Mouse (Mus musculus): ENCODE results near the gene Wrap53. TPM values are rescaled to one million over a fixed set of nuclear protein-coding genes. Genes with fewer than 3 reads are reported as not detected.
"Not testable (repeated sequence)": the region's sequence is repeated elsewhere in the genome, so short reads cannot be mapped to it uniquely, and the experiment has no call there.

Wrap53 gene
- polyA plus RNA-seq, 1 experiment = 15.0 TPM

DNA sequence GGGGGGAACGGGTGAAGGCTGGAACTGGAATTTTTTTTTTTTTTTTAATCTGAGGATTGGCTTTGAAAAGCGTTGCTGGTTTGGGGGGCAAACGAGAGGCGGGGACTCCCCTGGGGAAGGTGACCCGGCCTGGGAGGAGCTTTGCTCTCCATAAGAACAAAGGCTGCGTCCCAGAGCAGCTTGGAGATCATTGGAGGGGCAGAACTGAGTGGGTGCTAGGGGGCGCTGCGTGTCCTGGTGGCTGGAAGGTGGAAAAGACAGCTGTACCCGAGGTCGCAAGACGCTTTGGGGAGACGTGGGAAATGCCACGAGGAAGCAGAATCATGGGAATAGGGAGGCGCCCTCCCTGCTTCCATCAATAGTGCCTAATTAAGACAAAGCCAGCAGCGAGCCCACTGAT, 33.0 kb downstream of the Wrap53 start:
- peak; percentile 51 for DNase-seq

GRCm38 (mm10) chr11:69546423-69547053, 33.5 kb downstream of the Wrap53 start:
- TF ChIP-seq POLR2A (IDR thresholded peaks at IDR 0.05; ENCODE audit: borderline replicate concordance, extremely low read depth, low read depth, low read length) = no peak
- peak; percentile 22; the same call in 1 of the 2 replicates for TF ChIP-seq CTCF (IDR thresholded peaks at IDR 0.05; ENCODE audit: insufficient read depth, low read length)
- Histone ChIP-seq H3K4me1 (ENCODE audit: control insufficient read depth, insufficient read depth, low read length) (peaks cover 4% of the 10 kb centered on the region; the same call in 1 of the 2 replicates), H3K4me3 (replicated peaks; ENCODE audit: extremely low read depth, low read depth, low read length) (peak overlapping the region; percentile 60)
- under 1% methylated on average over 44 of the region's 44 CpGs for WGBS
- DNase-seq = peak; percentile 73

More for the DNA sequence above, 33.0 kb downstream of the Wrap53 start:
- Histone ChIP-seq H3K4me3 (replicated peaks; ENCODE audit: extremely low read depth, low read depth, low read length) (no peak overlapping the region), H3K4me1 (ENCODE audit: control insufficient read depth, insufficient read depth, low read length) (peaks cover 4% of the 10 kb centered on the region; the same call in 1 of the 2 replicates)
- no peak for TF ChIP-seq POLR2A (IDR thresholded peaks at IDR 0.05; ENCODE audit: borderline replicate concordance, extremely low read depth, low read depth, low read length)
- peak; percentile 34; the same call in 1 of the 2 replicates for TF ChIP-seq CTCF (IDR thresholded peaks at IDR 0.05; ENCODE audit: insufficient read depth, low read length)
- WGBS = 3% methylated on average over 15 of the region's 15 CpGs

- TF ChIP-seq CTCF (IDR thresholded peaks at IDR 0.05; ENCODE audit: insufficient read depth, low read length) (no peak), POLR2A (IDR thresholded peaks at IDR 0.05; ENCODE audit: borderline replicate concordance, extremely low read depth, low read depth, low read length) (no peak)
- no peak for DNase-seq
- WGBS = 32% methylated on average over 7 of the region's 7 CpGs
- Histone ChIP-seq H3K4me1 (ENCODE audit: control insufficient read depth, insufficient read depth, low read length) (peaks cover 4% of the 10 kb centered on the region; the same call in 1 of the 2 replicates), H3K4me3 (replicated peaks; ENCODE audit: extremely low read depth, low read depth, low read length) (peak overlapping the region; percentile 60)
These were observed 34.1 kb downstream of the Wrap53 start for GRCm38 (mm10) chr11:69545957-69546356.

- TF ChIP-seq CTCF (IDR thresholded peaks at IDR 0.05; ENCODE audit: insufficient read depth, low read length) = no peak
- no peak for TF ChIP-seq POLR2A (IDR thresholded peaks at IDR 0.05; ENCODE audit: borderline replicate concordance, extremely low read depth, low read depth, low read length)
- H3K4me3 ChIP-seq (replicated peaks; ENCODE audit: extremely low read depth, low read depth, low read length) = no peak overlapping the region
- peaks cover 4% of the 10 kb centered on the region; the same call in 1 of the 2 replicates for H3K4me1 ChIP-seq (ENCODE audit: control insufficient read depth, insufficient read depth, low read length)
- DNase-seq = no peak
- WGBS = 55% methylated on average over 3 of the region's 3 CpGs
These were observed 36.5 kb downstream of the Wrap53 start for GRCm38 (mm10) chr11:69543598-69543997.

DNA sequence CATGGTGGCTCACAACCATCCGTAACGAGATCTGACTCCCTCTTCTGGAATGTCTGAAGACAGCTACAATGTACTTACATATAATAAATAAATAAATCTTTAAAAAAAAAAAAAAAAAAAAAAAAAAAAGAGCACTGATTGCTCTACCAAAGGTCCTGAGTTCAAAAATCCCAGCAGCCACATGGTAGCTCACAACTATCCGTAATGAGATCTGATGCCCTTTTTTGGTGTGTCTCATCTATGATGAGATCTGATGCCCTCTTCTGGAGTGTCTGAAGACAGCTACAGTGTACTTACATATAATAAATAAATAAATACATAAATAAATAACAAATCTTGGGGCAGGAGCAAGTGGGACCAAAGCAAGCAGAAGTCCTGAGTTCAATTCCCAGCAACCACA, 38.3 kb downstream of the Wrap53 start:
- not testable (repeated sequence) for H3K4me1 ChIP-seq (ENCODE audit: control insufficient read depth, insufficient read depth, low read length); H3K4me3 ChIP-seq (replicated peaks; ENCODE audit: extremely low read depth, low read depth, low read length); DNase-seq
- 34% methylated on average over 3 of the region's 3 CpGs for WGBS

DNA sequence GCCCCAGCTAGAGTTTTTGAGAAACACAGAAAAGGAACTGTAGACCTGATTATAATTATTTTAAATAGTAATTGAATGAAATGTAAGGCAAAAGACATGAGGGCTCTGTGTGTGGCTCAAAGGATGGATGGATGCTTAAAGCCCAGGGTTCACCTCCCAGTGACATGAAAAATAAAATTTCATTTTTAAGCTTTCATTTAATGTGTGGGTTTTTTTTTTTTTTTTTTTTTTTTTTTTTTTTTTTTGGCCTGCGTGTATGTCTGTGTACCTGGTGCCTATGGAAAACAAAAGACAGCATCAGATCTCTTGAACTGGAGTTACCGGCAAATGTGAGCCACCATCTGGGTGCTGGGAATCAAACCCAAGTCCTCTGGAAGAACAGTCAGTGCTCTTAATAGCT, 39.4 kb downstream of the Wrap53 start:
- no peak for DNase-seq
- Histone ChIP-seq H3K4me3 (replicated peaks; ENCODE audit: extremely low read depth, low read depth, low read length) (no peak overlapping the region), H3K4me1 (ENCODE audit: control insufficient read depth, insufficient read depth, low read length) (no peaks in the 10 kb centered on the region)
- TF ChIP-seq POLR2A (IDR thresholded peaks at IDR 0.05; ENCODE audit: borderline replicate concordance, extremely low read depth, low read depth, low read length) = no peak
- TF ChIP-seq CTCF (IDR thresholded peaks at IDR 0.05; ENCODE audit: insufficient read depth, low read length) = no peak
- WGBS = 90% methylated on average over 2 of the region's 2 CpGs

GRCm38 (mm10) chr11:69534990-69535389, 45.1 kb downstream of the Wrap53 start:
- TF ChIP-seq CTCF (IDR thresholded peaks at IDR 0.05; ENCODE audit: insufficient read depth, low read length) = no peak
- TF ChIP-seq POLR2A (IDR thresholded peaks at IDR 0.05; ENCODE audit: borderline replicate concordance, extremely low read depth, low read depth, low read length) = no peak
- 68% methylated on average over 1 of the region's 1 CpGs for whole genome bisulfite sequencing
- Histone ChIP-seq H3K4me1 (ENCODE audit: control insufficient read depth, insufficient read depth, low read length) (no peaks in the 10 kb centered on the region), H3K4me3 (replicated peaks; ENCODE audit: extremely low read depth, low read depth, low read length) (no peak overlapping the region)
- no peak for DNase-seq

DNA sequence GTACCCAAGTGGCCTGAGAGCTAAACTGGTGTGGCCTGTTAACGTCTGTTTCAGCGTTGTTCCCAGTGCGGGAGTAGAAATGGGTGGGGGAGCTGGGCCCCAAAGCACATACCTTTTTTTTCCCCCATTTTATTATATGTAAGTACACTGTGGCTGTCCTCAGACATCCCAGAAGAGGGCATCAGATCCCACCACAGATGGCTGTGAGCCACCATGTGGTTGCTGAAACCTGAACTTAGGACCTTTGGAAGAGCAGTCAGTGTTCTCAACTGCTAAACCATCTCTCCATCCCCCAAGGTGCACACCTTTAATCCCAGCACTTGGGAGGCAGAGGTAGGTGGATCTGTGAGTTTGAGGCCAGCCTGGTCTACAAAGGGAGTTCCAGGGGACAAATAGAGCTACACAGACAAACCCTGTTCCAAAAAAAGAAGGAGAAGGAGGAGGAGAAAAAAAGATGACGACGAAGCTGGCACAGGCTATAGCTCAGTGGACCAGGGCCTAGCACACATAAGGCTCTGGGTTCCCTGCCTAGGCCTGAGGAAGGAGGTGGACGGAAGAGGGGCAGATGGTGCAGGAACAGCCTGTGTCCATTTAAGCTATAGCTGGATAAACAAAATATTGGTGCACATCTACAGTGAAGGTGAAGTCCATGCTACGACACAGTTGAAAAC, 47.4 kb downstream of the Wrap53 start:
- 73% methylated on average over 7 of the region's 7 CpGs for WGBS
- H3K4me1 ChIP-seq (ENCODE audit: control insufficient read depth, insufficient read depth, low read length) = no peaks in the 10 kb centered on the region
- TF ChIP-seq CTCF (IDR thresholded peaks at IDR 0.05; ENCODE audit: insufficient read depth, low read length) = no peak
- TF ChIP-seq POLR2A (IDR thresholded peaks at IDR 0.05; ENCODE audit: borderline replicate concordance, extremely low read depth, low read depth, low read length) = no peak
- no peak overlapping the region for H3K4me3 ChIP-seq (replicated peaks; ENCODE audit: extremely low read depth, low read depth, low read length)
- DNase-seq = no peak

DNA sequence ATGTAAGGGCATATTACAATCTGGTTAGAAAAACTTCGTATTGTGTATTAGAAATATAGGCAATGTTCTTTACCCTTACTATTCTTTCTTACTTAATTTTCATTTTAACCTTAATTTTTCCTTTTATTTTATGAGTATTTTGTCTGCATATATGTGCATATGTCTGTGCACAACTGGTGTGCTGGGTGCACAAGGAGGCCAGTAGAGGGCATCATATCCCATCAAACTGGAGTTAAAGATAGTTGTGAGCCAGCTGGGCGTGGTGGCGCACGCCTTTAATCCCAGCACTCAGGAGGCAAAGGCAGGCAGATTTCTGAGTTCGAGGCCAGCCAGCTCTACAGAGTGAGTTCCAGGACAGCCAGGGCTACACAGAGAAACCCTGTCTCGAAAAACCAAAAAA, 49.3 kb downstream of the Wrap53 start:
- H3K4me1 ChIP-seq (ENCODE audit: control insufficient read depth, insufficient read depth, low read length); H3K4me3 ChIP-seq (replicated peaks; ENCODE audit: extremely low read depth, low read depth, low read length); DNase-seq: not testable (repeated sequence)
- 86% methylated on average over 6 of the region's 6 CpGs for WGBS

DNA sequence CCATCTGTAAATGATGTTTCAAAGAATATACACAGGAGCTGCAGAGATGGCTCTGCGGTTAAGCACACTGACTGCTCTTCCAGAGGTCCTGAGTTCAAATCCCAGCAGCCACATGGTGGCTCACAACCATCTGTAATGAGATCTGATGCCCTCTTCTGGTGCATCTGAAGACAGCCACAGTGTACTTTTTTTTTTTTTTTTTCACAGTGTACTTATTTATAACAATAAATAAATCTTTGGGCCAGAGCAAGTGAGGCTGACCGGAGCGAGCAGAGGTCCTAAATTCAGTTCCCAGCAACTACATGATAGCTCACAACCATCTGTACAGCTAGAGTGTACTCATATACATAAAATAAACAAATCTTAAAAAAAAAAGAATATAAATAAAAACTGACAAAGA, 49.8 kb downstream of the Wrap53 start:
- 86% methylated on average over 3 of the region's 3 CpGs for WGBS
- not testable (repeated sequence) for H3K4me3 ChIP-seq (replicated peaks; ENCODE audit: extremely low read depth, low read depth, low read length)

More for the DNA sequence above, 49.8 kb downstream of the Wrap53 start:
- not testable (repeated sequence) for H3K4me1 ChIP-seq (ENCODE audit: control insufficient read depth, insufficient read depth, low read length); DNase-seq

Data from lung, adult 2 months (tissue).